Mouse (Mus musculus) thymus, adult 2 months (tissue): ENCODE measurements around the gene Trim41. TPM values are rescaled to one million over a fixed set of nuclear protein-coding genes. Genes with fewer than 3 reads are reported as not detected.

Experiments
- DNase-seq: peaks from one replicate; pipeline ENCODE4 v3.0.0; 2021
- H3K27ac ChIP-seq: fragments of 200-500 bp; 2 replicates; pipeline ENCODE4 v1.5.1; 2012; ENCODE audit warnings: low read length, control low read depth; ENCODE audit not compliant: control insufficient read depth, insufficient read depth
- H3K27me3 ChIP-seq: fragments of 200-500 bp; 2 replicates; pipeline ENCODE4 v1.6.1; 2012; ENCODE audit warnings: mild to moderate bottlenecking, low read length, moderate library complexity, mixed read lengths; ENCODE audit not compliant: control insufficient read depth, insufficient read depth
- H3K36me3 ChIP-seq: fragments of 200-500 bp; 2 replicates; pipeline ENCODE4 v1.6.1; 2012; ENCODE audit warnings: mild to moderate bottlenecking, low read length, moderate library complexity; ENCODE audit not compliant: control insufficient read depth, insufficient read depth
- H3K4me1 ChIP-seq: fragments of 200-500 bp; replicated peaks from 2 replicates; pipeline ENCODE4 v1.6.1; 2012; ENCODE audit warnings: low read length; ENCODE audit not compliant: control insufficient read depth, insufficient read depth
- H3K4me3 ChIP-seq: fragments of 200-500 bp; 2 replicates; pipeline ENCODE4 v1.5.1; 2012; ENCODE audit warnings: mild to moderate bottlenecking, low read length, control low read depth, moderate library complexity; ENCODE audit not compliant: control insufficient read depth, insufficient read depth
- CTCF ChIP-seq: fragments of 200-500 bp; IDR thresholded peaks from 2 replicates; pipeline ENCODE4 v1.5.1; 2012; ENCODE audit warnings: mild to moderate bottlenecking, control low read depth, low read length, moderate library complexity, borderline replicate concordance; ENCODE audit not compliant: control insufficient read depth, poor library complexity, insufficient read depth; ENCODE audit errors: extremely low read depth
- POLR2A ChIP-seq: fragments of 200-500 bp; IDR thresholded peaks from 2 replicates; pipeline ENCODE4 v1.6.1; 2012; ENCODE audit warnings: mild to moderate bottlenecking, low read length, control low read depth, moderate library complexity; ENCODE audit not compliant: control insufficient read depth, poor library complexity, insufficient read depth; ENCODE audit errors: extremely low read depth
- WGBS: fragments of 180-500 bp; shearing (Covaris S2); methylation state at CpG from one replicate; pipeline ENCODE4 v1.1.7; 2018; 5-methylcytosine and 5-hydroxymethylcytosine counted together
- polyA plus RNA-seq: library from polyadenylated mRNA; depleted of rRNA; stranded (reverse); fragments of >200 nt; gene quantifications from 2 replicates; pipeline ENCODE4 v1.2.3, GENCODE M21; 2012

Gene Trim41
- polyA plus RNA-seq, 1 experiment: 41.7 TPM

- Histone ChIP-seq H3K27ac (no peak overlapping the region), H3K4me1 (no peaks in the 10 kb centered on the region; the same call in 1 of the 2 replicates), H3K27me3 (no peaks in the 10 kb centered on the region), H3K36me3 (no peaks in the 10 kb centered on the region), H3K4me3 (no peak overlapping the region)
- WGBS: 81% methylated on average over 13 of the region's 13 CpGs
- TF ChIP-seq POLR2A: no peak
- DNase-seq: no peak
Observed at GRCm38 (mm10) chr11:48845244-48845815, 28.2 kb upstream of the Trim41 start.

- H3K27ac ChIP-seq: no peak overlapping the region
- H3K27me3 ChIP-seq: no peaks in the 10 kb centered on the region
- no peak overlapping the region for H3K4me3 ChIP-seq
- TF ChIP-seq CTCF (no peak), POLR2A (no peak)
- 85% methylated on average over 6 of the region's 6 CpGs for WGBS
- DNase-seq: no peak
- H3K4me1 ChIP-seq: no peaks in the 10 kb centered on the region; the same call in 1 of the 2 replicates
- H3K36me3 ChIP-seq: no peaks in the 10 kb centered on the region
Observed at GRCm38 (mm10) chr11:48844309-48844708, 27.2 kb upstream of the Trim41 start.

- Histone ChIP-seq H3K27ac (no peak overlapping the region), H3K4me3 (no peak overlapping the region), H3K27me3 (no peaks in the 10 kb centered on the region), H3K4me1 (peaks cover 6% of the 10 kb centered on the region), H3K36me3 (no peaks in the 10 kb centered on the region)
- TF ChIP-seq CTCF: no peak
- no peak for TF ChIP-seq POLR2A
- no peak for DNase-seq
- WGBS: 94% methylated on average over 11 of the region's 11 CpGs
Observed at GRCm38 (mm10) chr11:48843202-48843601, 26.0 kb upstream of the Trim41 start.

DNA sequence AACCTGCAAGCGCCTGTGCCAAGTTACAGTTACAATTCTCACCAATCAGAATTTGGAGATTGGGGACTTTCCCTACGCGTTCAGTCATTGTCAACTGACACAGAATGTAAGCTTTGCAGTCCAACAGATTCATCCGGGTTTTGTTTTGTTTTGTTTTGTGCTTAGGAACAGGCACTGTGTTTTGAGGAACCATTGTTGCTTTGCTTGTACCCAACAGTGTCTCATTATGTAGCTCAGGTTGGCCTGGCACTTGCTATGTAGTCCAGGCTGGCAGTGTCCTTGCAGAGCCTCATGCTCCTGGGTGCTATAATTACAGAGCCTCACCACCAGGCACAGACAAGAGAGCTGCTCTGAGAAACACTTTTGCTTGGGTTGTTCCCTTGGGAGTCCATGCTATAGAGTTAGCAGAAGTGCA lies 25.2 kb upstream of the Trim41 start:
- Histone ChIP-seq H3K27ac (no peak overlapping the region), H3K36me3 (no peaks in the 10 kb centered on the region), H3K4me3 (no peak overlapping the region), H3K27me3 (no peaks in the 10 kb centered on the region), H3K4me1 (peaks cover 12% of the 10 kb centered on the region)
- 84% methylated on average over 4 of the region's 4 CpGs for WGBS
- no peak for TF ChIP-seq CTCF
- no peak for TF ChIP-seq POLR2A
- DNase-seq: no peak

GRCm38 (mm10) chr11:48841213-48841612 lies 24.1 kb upstream of the Trim41 start:
- H3K4me3 ChIP-seq: no peak overlapping the region
- 92% methylated on average over 5 of the region's 5 CpGs for WGBS
- no peaks in the 10 kb centered on the region for H3K27me3 ChIP-seq
- no peak overlapping the region for H3K27ac ChIP-seq
- no peaks in the 10 kb centered on the region for H3K36me3 ChIP-seq
- TF ChIP-seq POLR2A (no peak), CTCF (no peak)
- DNase-seq: no peak
- H3K4me1 ChIP-seq: peaks cover 17% of the 10 kb centered on the region

GRCm38 (mm10) chr11:48840805-48841204 lies 23.7 kb upstream of the Trim41 start:
- Histone ChIP-seq H3K4me3 (no peak overlapping the region), H3K27ac (no peak overlapping the region), H3K4me1 (peaks cover 17% of the 10 kb centered on the region), H3K36me3 (no peaks in the 10 kb centered on the region), H3K27me3 (no peaks in the 10 kb centered on the region)
- no peak for TF ChIP-seq POLR2A
- no peak for TF ChIP-seq CTCF
- DNase-seq: no peak
